Mouse (Mus musculus) heart, postnatal 4 days (tissue): Measurements from ENCODE around the gene Grap2. TPM values are rescaled to one million over a fixed set of nuclear protein-coding genes. Genes with fewer than 3 reads are reported as not detected.

Experiments
- DNase-seq: peaks from one replicate; pipeline ENCODE4 v3.0.0; 2021
- total RNA-seq, 2 experiments: library from RNA; stranded (reverse); gene quantifications; 2 replicates each; pipeline ENCODE4 v1.2.3; 2021

Gene Grap2
- total RNA-seq, 2 experiments from 2014 or later, result 0.62 to 1.2 TPM

DNA sequence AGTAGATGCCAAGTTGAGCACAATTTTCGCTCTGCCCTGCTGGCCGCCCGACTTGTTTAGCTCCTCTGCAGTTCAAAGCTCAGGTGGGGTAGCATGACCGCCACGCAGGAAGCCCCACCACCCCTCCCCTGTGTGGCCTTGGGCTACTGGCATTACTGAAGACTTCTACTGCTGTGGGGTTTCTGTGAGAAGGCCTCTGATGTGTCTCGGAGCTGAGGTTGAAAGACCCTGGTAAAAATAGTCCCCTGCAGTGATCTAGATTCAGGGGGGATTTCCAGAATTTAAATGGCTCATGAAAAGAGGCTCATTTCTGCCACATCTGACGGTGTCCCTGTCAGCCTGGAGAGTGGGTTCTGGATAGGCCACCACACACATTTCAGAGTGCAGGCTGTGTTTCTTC, 30.1 kb downstream of the Grap2 start:
- no peak for DNase-seq

DNA sequence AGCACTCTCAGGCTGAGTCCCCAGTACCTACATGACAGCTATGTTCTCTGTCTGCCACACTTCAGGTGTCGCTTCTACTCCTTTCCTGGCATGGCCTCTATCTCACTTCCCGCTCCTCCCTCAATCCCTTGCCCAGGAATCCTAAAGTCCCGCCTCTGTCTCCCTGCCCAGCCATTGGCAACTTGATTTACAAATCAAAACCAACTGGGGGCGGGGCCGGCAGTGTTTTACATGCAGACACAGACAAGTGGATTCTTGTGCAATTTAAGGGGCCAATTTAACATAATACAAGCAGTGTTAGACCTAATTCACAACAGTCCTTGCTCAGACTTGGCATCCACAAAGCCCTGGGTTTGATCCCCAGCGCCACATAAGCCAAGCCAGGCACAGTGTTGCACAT, 31.6 kb downstream of the Grap2 start:
- no peak for DNase-seq

DNA sequence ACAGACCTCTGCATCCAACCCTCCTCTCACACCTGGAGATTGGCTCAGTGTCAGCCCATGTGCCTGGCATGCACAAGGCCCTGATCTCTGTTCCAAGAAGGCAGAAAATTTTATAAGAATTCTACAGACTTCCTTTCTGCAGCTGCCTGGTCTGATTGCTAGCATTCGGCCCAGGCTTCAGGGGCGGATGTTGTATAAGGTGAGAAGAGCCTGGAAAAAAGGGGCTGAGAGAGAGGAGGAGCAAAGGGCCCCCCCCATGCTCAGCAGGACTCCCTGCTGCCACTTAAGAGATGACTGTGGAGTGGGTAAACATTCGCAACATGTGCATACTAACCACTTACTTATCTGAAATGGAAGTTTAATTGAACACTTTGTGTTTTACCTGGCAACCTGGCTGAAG, 35.6 kb downstream of the Grap2 start:
- no peak for DNase-seq

DNA sequence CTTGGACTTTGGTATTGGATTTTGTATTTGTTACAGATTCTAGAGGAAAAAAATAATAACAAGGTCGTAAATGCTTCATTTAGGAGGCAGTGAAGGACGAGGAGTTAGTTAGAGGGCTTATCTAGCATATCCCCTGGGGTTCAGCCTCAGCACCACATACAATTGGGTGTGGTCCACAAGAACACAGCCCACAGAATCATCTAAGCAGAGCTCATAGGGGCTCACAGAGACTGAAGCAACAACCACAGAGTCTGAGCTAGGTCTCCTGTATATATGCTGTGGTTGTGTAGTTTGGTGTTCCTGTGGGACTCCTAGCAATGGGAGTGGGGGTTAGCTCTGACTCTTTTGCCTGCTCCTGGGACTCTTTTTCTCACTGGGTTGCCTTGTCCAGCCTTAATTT, 37.9 kb downstream of the Grap2 start:
- DNase-seq, result no peak

DNA sequence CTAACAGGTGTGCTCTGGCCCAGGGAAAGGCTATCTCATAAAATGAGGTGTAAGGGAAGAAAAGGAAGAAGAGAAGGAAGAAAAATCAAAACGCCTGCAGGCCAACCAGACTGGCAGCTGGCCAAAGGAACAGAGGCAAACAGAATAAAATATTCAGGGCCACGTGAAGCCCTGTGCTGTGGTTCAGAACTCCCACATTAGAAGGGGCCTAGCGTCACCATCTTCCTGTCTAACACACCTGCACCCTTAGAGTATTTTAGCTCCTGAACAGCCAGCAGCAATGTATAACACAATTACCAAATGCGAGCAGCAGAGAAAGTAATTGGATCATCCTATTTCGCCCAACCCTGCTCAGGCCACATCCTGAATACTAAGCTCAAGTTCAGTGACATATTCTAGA, 39.1 kb downstream of the Grap2 start:
- DNase-seq, result no peak

DNA sequence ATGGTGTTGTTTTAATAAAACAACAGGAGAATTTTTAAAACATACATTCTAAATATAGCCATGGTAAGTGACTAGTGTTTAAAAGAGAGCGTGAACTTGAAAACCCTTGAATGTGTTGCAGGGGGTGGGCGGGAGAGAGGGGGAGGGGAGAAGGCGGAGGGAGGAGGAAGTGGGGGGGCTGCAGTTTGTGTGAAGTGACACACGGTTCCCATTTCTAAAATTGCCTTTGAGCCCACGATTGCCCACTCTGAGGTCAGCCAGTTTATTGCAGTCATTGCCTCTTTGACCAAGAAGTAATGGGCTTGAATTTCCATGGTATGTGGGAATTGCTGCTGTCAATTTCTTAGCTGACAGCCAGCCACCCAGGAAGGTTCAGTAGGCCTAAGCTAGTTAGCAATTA, 41.5 kb downstream of the Grap2 start:
- no peak for DNase-seq

DNA sequence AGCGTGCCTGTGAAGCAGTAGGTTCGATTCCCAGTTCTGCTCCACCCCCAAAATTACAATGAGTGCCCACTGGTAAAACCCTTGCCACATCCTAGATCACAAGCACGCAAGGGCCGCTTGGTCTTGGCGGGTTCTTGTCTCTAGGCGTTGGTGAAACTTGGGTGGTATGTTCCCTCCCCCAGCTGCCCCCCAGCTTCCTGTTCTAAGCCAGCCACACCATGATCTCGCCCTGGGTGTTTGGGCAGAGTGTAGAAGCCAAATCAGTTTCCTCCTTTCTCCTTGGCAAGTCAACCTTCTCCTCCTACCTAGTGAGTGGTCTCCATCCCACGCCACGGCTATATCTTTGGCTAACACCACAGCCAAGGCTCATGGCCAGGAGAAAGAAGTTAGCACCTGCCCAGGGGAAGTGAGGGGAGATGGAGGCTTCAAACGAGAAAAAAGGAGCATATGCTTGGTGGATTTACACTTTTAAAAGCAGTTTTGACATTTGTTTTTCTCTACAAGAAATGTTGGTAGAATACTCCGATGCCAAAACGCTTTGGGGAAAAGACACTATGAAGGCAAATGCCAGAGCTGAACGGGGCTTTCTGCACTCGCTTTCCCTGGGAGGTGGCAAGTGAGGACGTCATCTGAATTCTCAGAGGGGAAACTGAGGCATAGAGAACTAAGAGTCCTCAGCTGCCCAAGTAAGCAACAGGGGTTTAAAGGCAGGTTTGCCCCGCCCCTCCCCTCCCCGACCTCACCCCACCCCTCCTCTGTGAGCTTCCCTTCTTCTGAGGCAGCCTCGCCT, 42.3 kb downstream of the Grap2 start:
- DNase-seq, result no peak

DNA sequence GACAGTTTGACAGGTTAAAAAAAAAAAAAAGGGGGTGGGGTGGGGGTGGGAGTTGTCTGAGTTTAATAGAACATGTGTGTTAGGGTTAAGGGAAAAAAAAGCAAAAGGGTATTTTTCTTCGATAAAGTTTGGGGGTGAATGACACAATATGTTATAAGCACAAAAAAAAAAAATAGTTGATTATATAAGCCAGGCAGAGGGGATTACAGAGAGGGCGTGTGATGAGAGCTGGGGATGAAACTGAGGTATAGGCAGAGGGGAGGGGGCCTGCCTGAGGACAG, 42.8 kb downstream of the Grap2 start:
- no peak for DNase-seq

DNA sequence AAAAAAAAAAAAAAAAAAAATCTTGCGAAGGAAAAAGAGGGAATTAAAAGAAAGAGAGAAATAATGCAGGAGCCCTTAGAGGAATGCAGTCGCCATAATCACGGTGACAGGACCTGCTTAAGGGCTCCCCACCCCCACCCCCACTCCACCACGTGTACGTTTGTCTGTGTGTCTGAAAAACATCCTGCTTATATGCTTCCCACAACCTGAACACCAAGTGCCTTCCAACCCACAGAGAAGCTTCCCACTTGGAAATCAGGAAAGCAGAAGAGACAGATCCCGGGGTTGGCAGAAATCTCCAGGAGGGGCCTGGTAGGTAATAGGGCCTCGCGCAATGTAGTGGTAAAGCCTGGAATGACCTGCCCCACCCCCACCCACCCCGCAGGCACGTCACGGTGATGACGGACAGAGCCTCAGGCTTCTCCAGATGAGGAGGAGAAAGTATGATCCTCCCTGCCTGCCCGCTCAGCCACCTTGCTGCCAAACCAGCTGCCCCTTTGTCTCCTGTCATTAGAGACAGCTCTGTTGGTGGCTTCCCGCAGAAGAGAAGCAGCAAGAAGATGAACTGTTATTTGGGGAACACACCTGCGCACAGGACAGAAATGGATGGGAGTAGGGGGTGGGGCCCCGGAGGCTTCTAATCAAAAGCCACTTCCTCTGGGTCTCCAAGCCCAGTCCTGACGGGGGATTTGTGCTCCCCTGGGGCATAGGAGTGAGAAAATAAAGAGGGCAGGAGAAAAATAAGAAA, 43.4 kb downstream of the Grap2 start:
- DNase-seq, result no peak

DNA sequence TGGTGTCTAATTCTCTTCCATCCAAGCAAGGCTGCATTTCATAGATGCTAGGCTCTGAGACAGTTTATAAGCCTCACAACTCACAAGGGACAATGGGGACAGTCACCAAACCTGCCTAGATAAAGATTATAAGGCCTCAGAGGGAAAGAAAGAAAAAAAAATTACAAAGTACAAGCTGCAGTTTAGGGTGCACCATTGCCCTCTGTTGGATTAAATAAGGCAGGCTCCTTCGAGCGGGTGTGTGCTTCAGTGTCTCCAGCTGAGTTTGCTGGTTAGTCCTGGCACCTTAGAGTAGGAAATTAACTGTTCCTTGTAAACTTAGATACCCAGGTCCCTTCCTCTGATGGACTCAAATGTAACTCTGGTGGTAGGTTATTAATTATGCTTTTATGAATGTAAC, 45.4 kb downstream of the Grap2 start:
- DNase-seq, result no peak

DNA sequence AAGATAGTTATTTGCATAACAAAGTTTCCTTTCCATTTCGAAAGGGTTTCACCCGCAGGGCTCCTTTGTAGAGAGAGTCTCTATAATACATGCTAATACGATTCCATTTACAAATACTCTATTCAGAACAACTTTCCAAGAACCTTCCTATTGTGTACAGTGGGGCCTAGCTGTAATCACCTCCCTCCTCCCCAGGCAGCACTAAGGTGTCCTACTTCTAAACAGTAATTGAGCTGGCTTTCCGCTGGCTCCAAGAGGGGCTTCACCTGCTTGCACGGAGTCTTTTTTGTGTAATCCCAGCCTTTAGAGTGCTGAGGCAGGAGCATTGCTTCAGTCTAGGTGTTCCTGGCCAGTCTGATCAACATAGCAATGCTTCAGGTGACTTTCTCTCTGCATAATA, 46.8 kb downstream of the Grap2 start:
- DNase-seq, result no peak

DNA sequence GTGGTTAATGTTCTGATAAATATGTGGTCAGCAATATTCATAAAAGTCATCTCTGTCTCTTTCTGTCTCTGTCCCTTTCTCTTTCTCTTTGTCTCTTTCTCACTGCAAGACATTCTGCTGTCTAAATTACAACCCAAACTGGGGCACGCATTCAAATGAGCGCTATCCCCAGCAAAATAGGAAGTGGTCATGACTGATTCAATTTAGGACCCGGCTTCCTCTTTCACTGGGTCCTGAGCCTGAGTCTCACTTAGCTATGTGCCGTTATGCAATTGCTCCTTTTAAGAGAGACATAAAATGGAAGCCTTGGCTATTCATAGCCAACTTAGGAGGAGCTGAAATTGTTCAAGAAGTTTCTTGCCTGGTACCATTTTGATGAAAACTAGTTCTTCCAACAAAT, 47.4 kb downstream of the Grap2 start:
- no peak for DNase-seq

DNA sequence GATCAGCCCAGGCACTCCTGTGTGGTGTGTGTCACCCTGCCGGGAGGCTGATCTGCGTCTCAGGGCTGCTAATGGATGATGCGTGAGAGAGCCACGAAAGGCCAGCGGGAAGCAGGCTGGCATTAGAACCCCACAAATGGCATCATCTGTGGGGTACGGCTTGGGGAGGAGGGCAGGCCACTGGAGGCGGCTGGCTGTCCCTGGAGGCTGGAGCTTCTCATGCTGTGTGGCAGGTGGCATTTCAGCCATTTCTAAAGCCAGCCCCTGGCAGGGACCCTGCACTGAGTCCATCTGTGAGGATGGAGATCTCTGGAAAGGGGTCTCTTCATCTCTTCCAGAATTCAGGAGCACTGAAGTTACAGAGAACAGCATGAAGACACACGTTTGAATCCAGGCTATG, 48.0 kb downstream of the Grap2 start:
- DNase-seq, result no peak

DNA sequence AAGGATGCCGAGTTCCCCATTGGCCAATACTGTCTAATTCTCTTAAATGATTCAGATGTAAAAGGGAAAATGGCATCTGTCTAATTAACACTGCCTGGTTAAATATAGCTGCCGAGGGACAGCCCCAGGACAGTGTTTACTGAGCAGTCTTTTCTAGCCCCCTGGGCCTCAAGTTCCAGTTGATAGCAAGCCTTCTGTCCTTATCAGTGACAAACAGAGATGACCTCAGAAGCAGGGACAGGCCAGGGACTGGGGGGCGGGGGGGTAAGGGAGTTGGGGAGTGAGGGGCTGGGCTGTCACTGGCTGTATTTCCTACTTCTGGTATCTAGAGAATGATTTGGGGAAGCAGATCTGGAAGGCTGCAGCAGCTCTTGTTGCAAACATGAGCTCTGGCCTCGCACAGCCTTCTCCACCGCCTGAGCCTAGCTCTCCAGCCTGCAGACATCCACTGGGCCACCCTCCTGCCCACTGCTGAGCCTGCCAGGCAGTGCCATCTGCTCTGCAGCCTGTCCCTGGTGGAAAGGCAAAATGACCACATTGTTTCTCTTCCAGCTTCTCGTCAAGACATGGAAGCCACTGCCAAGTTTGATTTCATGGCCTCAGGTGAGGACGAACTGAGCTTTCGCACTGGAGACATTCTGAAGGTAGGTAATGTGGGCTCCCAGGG, 50.9 kb downstream of the Grap2 start:
- no peak for DNase-seq

DNA sequence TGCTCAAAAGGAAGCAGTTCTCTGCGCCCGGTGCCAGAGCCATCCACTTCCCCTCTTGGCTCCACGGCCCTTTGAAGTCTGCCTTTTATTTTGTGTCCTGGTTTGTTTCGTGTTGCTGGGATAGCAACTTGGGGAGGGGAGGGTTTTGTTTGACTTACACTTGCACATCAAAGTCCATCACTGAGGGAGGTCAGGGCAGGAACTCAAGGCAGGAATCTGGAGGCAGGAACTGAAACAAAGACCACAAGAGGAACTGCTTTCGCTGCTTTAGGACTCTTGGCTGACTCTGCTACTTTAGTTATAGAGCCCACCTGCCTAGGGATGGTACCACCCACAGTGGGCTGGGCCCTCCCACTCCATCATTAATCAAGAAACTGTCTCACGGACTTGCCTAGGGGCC, 54.1 kb downstream of the Grap2 start:
- DNase-seq, result no peak

DNA sequence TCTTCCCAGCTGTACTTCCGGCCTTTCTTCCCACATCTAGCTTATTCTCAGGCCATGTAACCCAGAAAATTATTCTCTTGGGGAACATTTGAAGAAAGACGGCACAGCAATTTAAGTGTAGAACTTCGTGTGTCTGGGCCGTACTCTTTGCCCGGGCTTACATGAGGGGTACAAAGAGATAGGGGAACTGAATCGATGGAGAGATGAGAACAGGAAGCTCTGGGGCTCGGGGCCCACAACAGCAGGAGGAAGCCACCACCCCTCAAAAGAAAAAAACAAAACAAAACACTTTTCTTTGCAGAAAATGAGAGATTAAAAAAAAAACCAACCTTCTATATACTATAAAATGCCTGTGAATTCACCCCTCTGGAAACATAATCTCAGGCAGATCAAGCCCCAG, 57.8 kb downstream of the Grap2 start:
- no peak for DNase-seq

DNA sequence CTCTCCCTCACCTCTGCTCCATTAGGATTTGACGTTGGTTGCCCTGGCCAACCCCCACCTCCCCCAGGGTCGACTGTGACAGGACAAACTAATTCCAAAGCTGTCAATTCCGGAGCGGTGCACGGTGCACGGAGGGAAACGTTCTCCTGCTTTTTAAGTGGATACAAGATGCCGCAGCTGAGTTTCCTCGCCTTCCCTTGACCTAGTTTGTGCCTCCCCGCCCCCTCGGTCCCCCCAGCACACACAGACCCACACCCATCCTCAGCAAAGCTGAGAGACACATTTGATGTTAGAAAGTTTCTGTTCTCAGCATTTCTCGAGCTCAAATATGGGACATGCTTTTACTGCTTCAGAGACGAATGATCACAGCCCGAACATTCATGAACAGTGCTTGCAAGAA, 58.3 kb downstream of the Grap2 start:
- DNase-seq, result no peak

DNA sequence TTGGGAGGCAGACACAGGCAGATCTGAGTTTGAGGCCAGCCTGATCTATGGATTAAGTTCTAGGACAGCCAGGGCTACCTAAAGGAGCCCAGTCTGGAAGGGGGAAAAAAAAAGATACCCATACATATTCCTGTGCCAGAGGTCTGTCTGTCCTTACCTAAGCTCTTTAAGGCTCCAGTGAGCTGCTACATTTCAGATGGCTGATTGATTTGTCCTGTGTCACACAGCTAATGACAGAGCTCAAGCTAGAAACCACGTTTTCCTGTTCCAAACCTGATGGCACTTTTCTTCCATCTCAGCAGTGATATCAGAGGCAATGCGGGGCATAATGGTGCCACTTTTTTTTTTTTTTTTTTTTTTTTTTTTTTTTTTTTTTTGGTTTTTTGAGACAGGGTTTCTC, 58.9 kb downstream of the Grap2 start:
- DNase-seq, result no peak

DNA sequence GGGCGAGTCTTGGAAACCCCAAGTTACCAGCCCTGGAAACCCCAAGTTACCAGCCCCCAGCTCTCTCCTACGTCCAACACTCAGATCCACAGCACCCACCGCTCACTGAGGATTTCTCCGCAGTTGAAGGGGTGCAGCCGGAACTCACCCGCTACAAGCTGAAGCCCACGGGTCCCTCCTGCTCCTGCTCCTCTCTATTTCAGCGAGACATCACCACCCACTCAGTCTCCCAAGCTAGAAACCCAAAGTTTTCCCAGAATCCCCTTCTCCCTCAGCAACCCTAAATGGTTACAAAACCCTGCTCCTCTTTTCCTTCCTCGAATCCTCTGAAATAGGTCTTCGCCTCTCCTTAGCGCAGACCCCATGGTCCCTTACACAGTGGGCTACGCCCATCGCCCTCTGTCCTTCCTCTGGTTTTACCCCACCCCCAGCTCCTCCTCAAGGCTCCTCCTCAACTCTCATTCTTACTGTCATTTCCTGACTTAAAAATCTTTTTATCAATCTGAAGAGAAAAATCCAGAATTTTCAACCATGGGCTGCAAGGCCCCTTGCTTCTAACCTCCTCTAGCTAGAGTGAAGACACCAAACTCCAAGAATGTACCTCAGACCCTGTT, 60.0 kb downstream of the Grap2 start:
- no peak for DNase-seq

DNA sequence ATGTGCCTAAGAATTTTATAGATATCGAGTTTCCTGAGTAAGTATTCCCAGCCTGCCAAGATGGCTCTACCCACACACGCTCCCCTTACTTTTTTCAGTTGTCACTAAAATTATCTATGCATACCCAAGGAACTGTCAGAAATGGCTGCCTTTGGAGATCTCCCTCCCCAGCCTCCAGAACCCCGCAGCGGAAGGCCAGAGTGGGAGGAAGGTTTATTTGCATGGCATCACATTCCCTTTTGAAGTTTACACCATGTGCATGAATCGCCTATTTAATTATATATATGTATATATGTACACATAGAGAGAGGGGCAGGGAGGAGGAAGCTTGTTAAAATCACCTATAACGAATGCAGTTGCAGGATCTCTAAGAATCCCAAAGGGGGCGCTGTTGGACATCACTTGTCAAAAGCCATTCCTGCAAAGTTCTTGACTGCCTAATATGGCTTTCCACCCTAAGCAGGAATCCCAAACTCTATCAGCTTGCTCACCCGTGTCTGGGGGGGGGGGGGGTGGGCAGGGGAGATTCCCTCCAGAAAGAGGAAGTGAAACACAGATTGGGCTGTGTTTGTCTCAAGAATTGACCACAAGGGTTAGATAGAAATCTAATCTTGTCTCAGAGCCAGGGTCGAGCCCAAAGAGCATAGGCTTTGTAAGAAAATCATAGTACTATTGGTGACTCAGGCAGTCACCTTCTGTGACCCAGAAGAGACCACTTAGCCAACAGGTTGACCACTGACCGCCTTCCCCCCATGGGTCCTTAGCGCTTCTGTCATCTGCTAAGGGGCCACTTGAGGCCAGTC, 62.2 kb downstream of the Grap2 start:
- DNase-seq, result peak; percentile 45

DNA sequence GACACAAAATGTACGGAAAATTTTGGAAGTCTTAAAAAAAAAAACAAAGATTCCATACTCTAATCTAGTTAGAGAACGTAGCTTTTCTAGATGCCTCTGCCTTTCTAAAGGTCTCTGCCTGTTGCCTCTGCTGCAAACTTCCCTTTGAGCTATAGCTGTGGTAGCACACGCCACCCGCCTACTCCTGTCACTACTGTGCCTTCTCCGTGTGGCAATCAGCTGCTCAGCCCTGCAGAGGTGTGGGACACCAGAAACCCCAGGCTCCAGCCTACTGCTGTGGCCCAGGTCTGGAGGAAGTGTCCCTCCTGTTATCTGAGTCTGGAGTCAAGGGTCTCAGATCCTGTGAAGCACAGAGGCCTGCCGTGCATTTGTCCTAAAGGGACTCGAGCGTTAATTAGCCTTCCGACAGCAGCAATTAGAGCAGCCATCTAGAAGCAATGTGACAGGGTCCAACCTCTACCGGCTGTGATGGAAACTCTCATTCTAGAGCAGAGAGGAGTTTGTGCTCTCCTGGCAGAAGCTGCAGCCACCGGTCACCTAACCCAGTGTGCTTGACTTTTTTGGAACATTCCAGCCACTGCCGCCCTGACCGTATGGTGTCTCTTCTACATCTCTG, 64.5 kb downstream of the Grap2 start:
- DNase-seq, result no peak

DNA sequence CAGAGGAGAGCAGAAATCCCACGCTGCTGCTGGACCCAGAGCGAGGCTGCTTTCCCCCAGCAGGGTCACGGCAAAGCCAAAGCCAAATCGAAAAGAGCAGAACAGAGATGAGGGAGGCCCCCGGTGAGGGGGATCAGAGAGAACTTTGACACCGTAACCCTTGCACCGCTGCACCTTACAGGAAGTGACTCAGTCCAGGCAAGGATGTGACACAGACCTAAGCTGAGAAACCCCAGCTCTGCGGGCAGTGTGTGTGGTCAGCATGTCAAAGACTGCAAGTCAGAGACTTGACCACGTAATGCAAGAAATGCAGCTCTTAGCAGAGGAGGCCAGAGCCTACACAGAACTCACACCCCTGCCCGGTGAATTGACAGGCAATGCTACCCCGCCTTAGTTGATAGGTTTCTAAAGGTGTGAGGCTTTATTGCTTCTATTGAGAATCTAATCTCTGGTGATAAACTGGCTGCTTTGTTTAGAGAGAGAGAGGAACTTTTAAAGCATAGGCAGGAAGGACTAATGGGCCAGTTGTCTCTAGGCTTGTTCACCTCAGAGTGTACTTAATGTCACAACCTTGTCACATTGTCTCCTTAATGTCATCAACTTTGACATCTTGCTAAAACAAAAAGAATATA, 66.8 kb downstream of the Grap2 start:
- no peak for DNase-seq
